ENCODE assay signal across 21 mouse cellular contexts in the genomic region with DNA sequence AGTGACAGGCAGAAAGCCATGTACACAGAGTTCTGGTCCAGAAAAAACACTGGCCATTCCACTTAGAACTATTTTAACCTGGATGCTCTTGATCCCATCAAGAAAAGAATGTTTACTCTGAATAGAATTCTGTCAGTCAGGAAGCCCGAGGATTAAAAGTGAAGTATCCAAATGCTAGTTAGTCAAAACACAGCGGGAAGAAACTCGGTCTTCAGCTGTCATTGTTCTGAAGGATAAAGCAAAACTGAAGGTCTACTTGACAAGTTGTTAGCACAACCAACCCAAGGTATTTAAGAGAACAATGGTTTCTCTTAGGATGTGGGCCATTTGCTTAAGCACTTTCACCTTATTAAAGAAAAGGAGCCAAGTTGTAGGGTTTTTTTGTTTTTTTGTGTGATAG.
"Had no signal": no experiment of that assay in that cellular context is flagged by ENCODE, and none has a peak within 500 bp of the region (broad histone marks: within the 10 kb centered on the region; RNA-seq: fewer than 3 reads in every experiment).

No protein-coding gene starts in this region.

- H3K4me3 ChIP-seq: limb, embryonic 10.5 days; limb, embryonic 13.5 days; neural tube, embryonic 13.5 days; stomach, embryonic 15.5 days had no signal

- H3K9me3 ChIP-seq: limb, embryonic 10.5 days; limb, embryonic 13.5 days; liver, embryonic 12.5 days; liver, embryonic 15.5 days; lung, embryonic 15.5 days; megakaryocyte, embryonic 14.5 days; midbrain, embryonic 10.5 days; neural tube, embryonic 13.5 days; stomach, embryonic 15.5 days had no signal

- H3K36me3 ChIP-seq: limb, embryonic 10.5 days; limb, embryonic 13.5 days; lung, embryonic 15.5 days; midbrain, embryonic 10.5 days; neural tube, embryonic 13.5 days; stomach, embryonic 15.5 days had no signal

- H3K27me3 ChIP-seq: limb, embryonic 13.5 days; liver, embryonic 12.5 days; liver, embryonic 15.5 days; lung, embryonic 15.5 days; megakaryocyte, embryonic 14.5 days; neural tube, embryonic 13.5 days; stomach, embryonic 15.5 days had no signal

- H3K9ac ChIP-seq: liver, embryonic 15.5 days; lung, embryonic 15.5 days; neural tube, embryonic 13.5 days; stomach, embryonic 15.5 days had no signal

- H3K27ac ChIP-seq: kidney, postnatal 0 days; layer of hippocampus, adult 2 months; limb, embryonic 10.5 days; limb, embryonic 13.5 days; lung, embryonic 15.5 days; midbrain, embryonic 10.5 days; neural tube, embryonic 13.5 days; stomach, embryonic 15.5 days had no signal

- DNase-seq: kidney, adult 2 months; kidney, postnatal 25 days; layer of hippocampus, adult 9-11 months; liver; lung, adult 18-20 months; midbrain, embryonic 14.5 days; retina, postnatal 1 day; right cerebral cortex, postnatal 25 days; spleen, adult 18-20 months; thymus, postnatal 4 days had no signal
